In genomic region chr7:90129271-90129731, GRCm38 (mm10) we compare ENCODE assay signal across 8 mouse cellular contexts. TPM values are rescaled to one million over a fixed set of nuclear protein-coding genes. Genes with fewer than 3 reads are reported as not detected.
DNase-seq lines count a peak whose midpoint lies in the region; ATAC-seq and TF ChIP-seq lines count a peak whose summit lies in the region.

No protein-coding gene starts in this region.

- H3K27me3 ChIP-seq in heart, postnatal 0 days (ENCODE audit: control insufficient read depth, insufficient read depth, low read length) = no peaks in the 10 kb centered on the region

- H3K4me1 ChIP-seq in lung, adult 2 months (ENCODE audit: control insufficient read depth, insufficient read depth, low read length) = peaks cover 8% of the 10 kb centered on the region
- H3K4me1 ChIP-seq in heart, postnatal 0 days (ENCODE audit: control insufficient read depth, insufficient read depth) = peaks cover 16% of the 10 kb centered on the region; the same call in 1 of the 2 replicates

- no peaks in the 10 kb centered on the region for H3K9me3 ChIP-seq in heart, postnatal 0 days (replicated peaks; ENCODE audit: control insufficient read depth, low read length)

- peak; percentile 27; the same call in 1 of the 2 replicates for TF ChIP-seq POLR2A in lung, adult 2 months (IDR thresholded peaks at IDR 0.05; ENCODE audit: borderline replicate concordance, extremely low read depth, low read depth, low read length)

- peak overlapping the region; percentile 100 for H3K27ac ChIP-seq in heart, postnatal 0 days (ENCODE audit: low read depth)
- H3K27ac ChIP-seq in layer of hippocampus, adult 2 months = peak overlapping the region; percentile 99

- H3K4me3 ChIP-seq in lung, adult 2 months (replicated peaks; ENCODE audit: extremely low read depth, low read depth, low read length) = peak overlapping the region; percentile 82
- H3K4me3 ChIP-seq in heart, postnatal 0 days (ENCODE audit: low read depth, low read length) = peak overlapping the region; percentile 96
- H3K4me3 ChIP-seq in layer of hippocampus, adult 2 months = peak overlapping the region; percentile 81

- ATAC-seq in heart, postnatal 0 days (ENCODE audit: insufficient read depth, low read depth) = peak; percentile 56

- H3K4me2 ChIP-seq in heart, postnatal 0 days (ENCODE audit: low read depth, low read length) = peak overlapping the region; percentile 82

- H3K9ac ChIP-seq in heart, postnatal 0 days (replicated peaks; ENCODE audit: low read depth, low read length) = peak overlapping the region; percentile 100

- no peaks in the 10 kb centered on the region for H3K36me3 ChIP-seq in heart, postnatal 0 days (replicated peaks; ENCODE audit: control insufficient read depth, insufficient read depth, low read length)

- DNase-seq in lung, adult 2 months = peak; percentile 45
- DNase-seq in lung, postnatal 10 days = no peak
- peak; percentile 50 for DNase-seq in adrenal gland, postnatal 14 days
- peak; percentile 44 for DNase-seq in fibroblast of lung, adult 2 months (ENCODE audit: low read depth)
- DNase-seq in heart, postnatal 0 days (ENCODE audit: low spot score) = peak; percentile 94
- DNase-seq in layer of hippocampus, adult 2 months (ENCODE audit: low spot score in 2 of 2) = peak; percentile 13 to 37
- peak; percentile 85 for DNase-seq in lung, postnatal 25 days (ENCODE audit: low spot score)
- DNase-seq in right cerebral cortex, postnatal 36 days (ENCODE audit: low spot score in 2 of 2) = peak; percentile 1 to 12

- TF ChIP-seq EP300 in heart, postnatal 0 days (IDR thresholded peaks at IDR 0.05; ENCODE audit: low read depth) = peak; percentile 96

- under 1% methylated on average over 12 of the region's 12 CpGs for WGBS in lung, adult 2 months
- WGBS in heart, postnatal 0 days = under 1% methylated on average over 12 of the region's 12 CpGs

- TF ChIP-seq CTCF in lung, adult 2 months (IDR thresholded peaks at IDR 0.05; ENCODE audit: insufficient read depth, low read length) = no peak
- TF ChIP-seq CTCF in heart, postnatal 0 days (IDR thresholded peaks at IDR 0.05; ENCODE audit: low read depth) = no peak
- no peak for TF ChIP-seq CTCF in layer of hippocampus, adult 2 months (conservative IDR thresholded peaks at IDR 0.05)

RNA-seq across cellular contexts. Expression of gene Picalm, which starts 0.7 kb away (rescaled TPM):
- 52.4 and 74.5 TPM in 2 replicates for polyA plus RNA-seq in lung, adult 2 months (2012; rRNA removed)
- total RNA-seq in adrenal gland, postnatal 14 days (2021) = 207 and 216 TPM in 2 replicates
- total RNA-seq in heart, postnatal 0 days (2014; rRNA removed; ENCODE audit: low replicate concordance) = 169 and 208 TPM in 2 replicates
- 25.2 and 29.2 TPM in 2 replicates for polyA plus RNA-seq in heart, postnatal 0 days (2015; fragmentation: Nextera tagmentation; extraction: Ambion mirVana)
- 100 to 1,000 TPM; 143 to 151 TPM for total RNA-seq in layer of hippocampus, adult 2 months (2021)
